Mouse (Mus musculus) stomach, embryonic 15.5 days (tissue): Measurements from ENCODE around the gene Glis2. TPM values are rescaled to one million over a fixed set of nuclear protein-coding genes. Genes with fewer than 3 reads are reported as not detected.

Source experiments
- ATAC-seq: fragments of 200-750 bp; cut with Nextera tagmentation; 2 replicates; pipeline ENCODE4 v1.8.0; 2017; ENCODE audit warnings: low read depth, moderate number of reproducible peaks, moderate TSS enrichment; ENCODE audit not compliant: insufficient read depth, low FRiP score
- H3K27ac ChIP-seq: fragments of 300-500 bp; sonication (generic); 2 replicates; pipeline ENCODE4 v1.5.1; 2015; ENCODE audit warnings: mild to moderate bottlenecking, inconsistent platforms
- H3K27me3 ChIP-seq: fragments of 300-500 bp; sonication (generic); replicated peaks from 2 replicates; pipeline ENCODE4 v1.6.1; 2015; ENCODE audit warnings: inconsistent platforms
- H3K36me3 ChIP-seq: fragments of 300-500 bp; sonication (generic); 2 replicates; pipeline ENCODE4 v1.6.1; 2015; ENCODE audit warnings: inconsistent platforms
- H3K4me1 ChIP-seq: fragments of 300-500 bp; sonication (generic); 2 replicates; pipeline ENCODE4 v1.6.1; 2015; ENCODE audit warnings: inconsistent platforms
- H3K4me2 ChIP-seq: fragments of 300-500 bp; sonication (generic); 2 replicates; pipeline ENCODE4 v1.6.1; 2015; ENCODE audit warnings: mild to moderate bottlenecking, inconsistent platforms
- H3K4me3 ChIP-seq: fragments of 300-500 bp; sonication (generic); replicated peaks from 2 replicates; pipeline ENCODE4 v1.5.1; 2015; ENCODE audit warnings: inconsistent platforms
- H3K9ac ChIP-seq: fragments of 300-500 bp; sonication (generic); 2 replicates; pipeline ENCODE4 v1.6.1; 2015; ENCODE audit warnings: inconsistent platforms
- H3K9me3 ChIP-seq: fragments of 300-500 bp; sonication (generic); 2 replicates; pipeline ENCODE4 v1.6.1; 2016; ENCODE audit warnings: inconsistent platforms
- WGBS: fragments of 180-500 bp; shearing (Covaris S2); methylation state at CpG from one replicate; pipeline ENCODE4 v1.1.7; 2015; 5-methylcytosine and 5-hydroxymethylcytosine counted together
- polyA plus RNA-seq: library from polyadenylated mRNA; unstranded; fragments of >200 nt; fragmentation: Nextera tagmentation; extraction: Ambion mirVana; gene quantifications from 2 replicates; pipeline ENCODE4 v1.2.1, GENCODE M21; 2015

Glis2 gene
- polyA plus RNA-seq, 1 experiment from 2014 or later = 30.6 TPM

DNA sequence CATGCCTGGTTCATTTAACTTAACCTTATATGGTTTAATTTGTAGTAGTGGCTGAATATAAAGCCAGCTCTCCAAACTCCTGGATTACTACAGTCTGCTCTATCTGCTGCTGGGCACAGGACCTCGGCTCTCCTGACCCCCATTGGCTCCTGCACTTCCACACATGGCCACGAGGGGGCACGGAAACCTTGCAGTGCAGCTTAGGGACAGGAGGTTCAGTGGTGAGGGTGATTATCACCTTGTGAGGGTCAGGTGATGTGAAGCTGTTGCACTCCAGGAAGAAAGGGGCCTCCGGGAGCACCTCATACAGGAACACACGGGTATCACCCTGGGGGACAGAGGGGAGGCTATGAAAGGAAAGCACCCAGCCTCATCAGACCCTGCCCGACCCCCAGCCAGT lies 35.4 kb downstream of the Glis2 start:
- H3K9ac ChIP-seq = no peak overlapping the region
- H3K4me2 ChIP-seq = no peak overlapping the region
- 0 out of 2 replicates have a peak, but pooled peaks cover 2% of the 10 kb centered on the region for H3K36me3 ChIP-seq
- 19% methylated on average over 6 of the region's 6 CpGs for WGBS
- peaks cover 4% of the 10 kb centered on the region; the same call in 1 of the 2 replicates for H3K4me1 ChIP-seq
- no peak for ATAC-seq
- no peak overlapping the region for H3K27ac ChIP-seq
- no peak overlapping the region for H3K4me3 ChIP-seq
- H3K9me3 ChIP-seq = no peaks in the 10 kb centered on the region
- H3K27me3 ChIP-seq = no peaks in the 10 kb centered on the region

DNA sequence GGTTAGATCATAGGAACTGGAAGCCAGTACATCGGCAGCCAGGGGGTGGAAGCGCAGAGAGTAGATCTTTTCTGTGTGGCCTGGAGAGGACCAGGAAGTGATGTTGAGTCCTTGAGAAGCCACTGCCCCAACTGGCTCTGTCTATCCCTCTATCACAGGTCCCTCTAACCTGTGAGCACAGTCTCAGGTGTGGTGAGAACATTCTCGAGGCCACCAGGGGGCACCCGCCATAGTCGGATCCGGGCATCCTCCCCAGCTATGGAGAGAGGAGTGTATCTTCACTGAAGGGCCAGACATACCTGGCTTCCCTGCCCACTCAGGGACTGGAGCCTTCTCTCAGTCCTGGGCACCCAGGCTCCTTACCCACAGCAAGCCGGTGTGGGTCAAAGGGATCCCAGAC lies 37.5 kb downstream of the Glis2 start:
- Histone ChIP-seq H3K9me3 (no peaks in the 10 kb centered on the region), H3K4me3 (no peak overlapping the region), H3K36me3 (0 out of 2 replicates have a peak, but pooled peaks cover 2% of the 10 kb centered on the region), H3K9ac (no peak overlapping the region), H3K27me3 (no peaks in the 10 kb centered on the region), H3K27ac (no peak overlapping the region), H3K4me2 (no peak overlapping the region), H3K4me1 (peaks cover 3% of the 10 kb centered on the region; the same call in 1 of the 2 replicates)
- no peak for ATAC-seq
- 51% methylated on average over 7 of the region's 7 CpGs for WGBS

GRCm38 (mm10) chr16:4633661-4634060 lies 39.1 kb downstream of the Glis2 start:
- Histone ChIP-seq H3K36me3 (0 out of 2 replicates have a peak, but pooled peaks cover 2% of the 10 kb centered on the region), H3K27ac (no peak overlapping the region), H3K9me3 (no peaks in the 10 kb centered on the region), H3K9ac (no peak overlapping the region), H3K27me3 (no peaks in the 10 kb centered on the region), H3K4me3 (no peak overlapping the region), H3K4me2 (no peak overlapping the region), H3K4me1 (no peaks in the 10 kb centered on the region)
- 91% methylated on average over 3 of the region's 3 CpGs for WGBS
- no peak for ATAC-seq

GRCm38 (mm10) chr16:4634681-4635080 lies 40.2 kb downstream of the Glis2 start:
- Histone ChIP-seq H3K27ac (no peak overlapping the region), H3K36me3 (0 out of 2 replicates have a peak, but pooled peaks cover 2% of the 10 kb centered on the region), H3K9ac (no peak overlapping the region), H3K4me2 (no peak overlapping the region), H3K27me3 (no peaks in the 10 kb centered on the region), H3K4me1 (peaks cover 4% of the 10 kb centered on the region; the same call in 1 of the 2 replicates), H3K4me3 (no peak overlapping the region), H3K9me3 (no peaks in the 10 kb centered on the region)
- WGBS = 87% methylated on average over 9 of the region's 9 CpGs
- ATAC-seq = no peak

GRCm38 (mm10) chr16:4635760-4636159 lies 41.2 kb downstream of the Glis2 start:
- Histone ChIP-seq H3K9me3 (no peaks in the 10 kb centered on the region), H3K27ac (no peak overlapping the region), H3K4me3 (no peak overlapping the region), H3K4me1 (peaks cover 10% of the 10 kb centered on the region), H3K9ac (no peak overlapping the region), H3K36me3 (0 out of 2 replicates have a peak, but pooled peaks cover 2% of the 10 kb centered on the region), H3K4me2 (no peak overlapping the region), H3K27me3 (no peaks in the 10 kb centered on the region)
- 67% methylated on average over 4 of the region's 4 CpGs for WGBS
- no peak for ATAC-seq

- Histone ChIP-seq H3K9ac (no peak overlapping the region), H3K27ac (no peak overlapping the region)
- 79% methylated on average over 3 of the region's 3 CpGs for WGBS
Observed at GRCm38 (mm10) chr16:4638891-4639390, 44.4 kb downstream of the Glis2 start.

GRCm38 (mm10) chr16:4639831-4640237 lies 45.3 kb downstream of the Glis2 start, which contains the start of the genes Vasn and Dnaja3:
Gene Vasn (plus strand): TSS chr16:4639941.
Gene Dnaja3 (plus strand): TSS chr16:4639989.
- Histone ChIP-seq H3K9me3 (no peaks in the 10 kb centered on the region), H3K4me1 (peaks cover 49% of the 10 kb centered on the region), H3K27ac (peak within 1 kb of the TSS; percentile 96), H3K36me3 (no peaks in the 10 kb centered on the region), H3K27me3 (no peaks in the 10 kb centered on the region), H3K9ac (peak within 1 kb of the TSS; percentile 80), H3K4me3 (peak within 1 kb of the TSS; percentile 84), H3K4me2 (peak within 1 kb of the TSS; percentile 87)
- WGBS = under 1% methylated on average over 22 of the region's 22 CpGs
- ATAC-seq = peak; percentile 88

More at GRCm38 (mm10) chr16:4638891-4639390, 44.4 kb downstream of the Glis2 start:
- Histone ChIP-seq H3K4me3 (no peak overlapping the region), H3K4me1 (peaks cover 40% of the 10 kb centered on the region), H3K4me2 (no peak overlapping the region), H3K9me3 (no peaks in the 10 kb centered on the region), H3K36me3 (no peaks in the 10 kb centered on the region), H3K27me3 (no peaks in the 10 kb centered on the region)
- no peak for ATAC-seq

GRCm38 (mm10) chr16:4640267-4641005 lies 45.9 kb downstream of the Glis2 start:
- WGBS = 4% methylated on average over 17 of the region's 17 CpGs
- peaks cover 50% of the 10 kb centered on the region for H3K4me1 ChIP-seq
- H3K4me3 ChIP-seq = peak overlapping the region; percentile 84
- H3K27ac ChIP-seq = peak overlapping the region; percentile 96
- H3K9ac ChIP-seq = peak overlapping the region; percentile 80
- ATAC-seq = peak; percentile 13
- no peaks in the 10 kb centered on the region for H3K9me3 ChIP-seq
- H3K27me3 ChIP-seq = no peaks in the 10 kb centered on the region
- peaks cover 3% of the 10 kb centered on the region; the same call in 1 of the 2 replicates for H3K36me3 ChIP-seq
- H3K4me2 ChIP-seq = peak overlapping the region; percentile 87

- H3K27me3 ChIP-seq = no peaks in the 10 kb centered on the region
- peaks cover 55% of the 10 kb centered on the region for H3K4me1 ChIP-seq
- H3K36me3 ChIP-seq = peaks cover 8% of the 10 kb centered on the region; the same call in 1 of the 2 replicates
- H3K9me3 ChIP-seq = no peaks in the 10 kb centered on the region
- peak overlapping the region; percentile 87 for H3K4me2 ChIP-seq
- H3K27ac ChIP-seq = peak overlapping the region; percentile 96
- 29% methylated on average over 3 of the region's 3 CpGs for WGBS
- no peak for ATAC-seq
- peak overlapping the region; percentile 84 for H3K4me3 ChIP-seq
- no peak overlapping the region; the same call in 1 of the 2 replicates for H3K9ac ChIP-seq
Observed at GRCm38 (mm10) chr16:4641119-4641838, 46.8 kb downstream of the Glis2 start.

- Histone ChIP-seq H3K9ac (no peak overlapping the region), H3K4me1 (peaks cover 63% of the 10 kb centered on the region)
- ATAC-seq = peak; percentile 70
Observed at GRCm38 (mm10) chr16:4642190-4642589, 47.7 kb downstream of the Glis2 start.

GRCm38 (mm10) chr16:4642937-4643336 lies 48.4 kb downstream of the Glis2 start:
- WGBS = 63% methylated on average over 6 of the region's 6 CpGs
- Histone ChIP-seq H3K9ac (no peak overlapping the region), H3K9me3 (no peaks in the 10 kb centered on the region), H3K4me1 (peaks cover 69% of the 10 kb centered on the region), H3K27ac (peak overlapping the region; percentile 96), H3K36me3 (peaks cover 11% of the 10 kb centered on the region; the same call in 1 of the 2 replicates), H3K27me3 (no peaks in the 10 kb centered on the region), H3K4me3 (no peak overlapping the region), H3K4me2 (peak overlapping the region; percentile 87)
- ATAC-seq = no peak

More at GRCm38 (mm10) chr16:4642190-4642589, 47.7 kb downstream of the Glis2 start:
- Histone ChIP-seq H3K27ac (peak overlapping the region; percentile 96), H3K9me3 (no peaks in the 10 kb centered on the region), H3K36me3 (peaks cover 8% of the 10 kb centered on the region; the same call in 1 of the 2 replicates), H3K4me2 (peak overlapping the region; percentile 87), H3K27me3 (no peaks in the 10 kb centered on the region), H3K4me3 (peak overlapping the region; percentile 84)
- WGBS = 16% methylated on average over 13 of the region's 13 CpGs
